Mouse (Mus musculus) naive thymus-derived CD4-positive, alpha-beta T cell, adult 2 months (primary cell): ENCODE data around the gene Serinc1.

Experiments
- DNase-seq: peaks from one replicate; pipeline ENCODE4 v3.0.0-alpha.2; 2011; ENCODE audit warnings: low read depth

Gene Serinc1

GRCm38 (mm10) chr10:57485908-57486541, 46.3 kb downstream of the Serinc1 start, which contains the start of gene Hsf2:
TSS of gene Hsf2 (plus strand) at chr10:57486385.
- peak; percentile 95 for DNase-seq

GRCm38 (mm10) chr10:57484741-57485140, 47.6 kb downstream of the Serinc1 start:
- no peak for DNase-seq

GRCm38 (mm10) chr10:57481717-57482116, 50.6 kb downstream of the Serinc1 start:
- no peak for DNase-seq

- no peak for DNase-seq
Measured at GRCm38 (mm10) chr10:57477121-57477843, 55.0 kb downstream of the Serinc1 start.
